Mouse (Mus musculus) heart, embryonic 15.5 days (tissue): ENCODE results near the gene Vangl2. TPM values are rescaled to one million over a fixed set of nuclear protein-coding genes. Genes with fewer than 3 reads are reported as not detected.

Experiments used
- ATAC-seq: fragments of 200-750 bp; cut with Nextera tagmentation; replicated peaks from 2 replicates; pipeline ENCODE4 v1.8.0; 2017; ENCODE audit warnings: low read depth, moderate TSS enrichment; ENCODE audit not compliant: insufficient number of reproducible peaks, insufficient read depth, low FRiP score
- H3K27ac ChIP-seq: fragments of 300-500 bp; sonication (generic); 2 replicates; pipeline ENCODE4 v1.5.1; 2015; ENCODE audit warnings: mild to moderate bottlenecking, inconsistent platforms
- H3K27me3 ChIP-seq: fragments of 300-500 bp; sonication (generic); 2 replicates; pipeline ENCODE4 v1.6.1; 2015; ENCODE audit warnings: inconsistent platforms
- H3K36me3 ChIP-seq: fragments of 300-500 bp; sonication (generic); 2 replicates; pipeline ENCODE4 v1.6.1; 2015; ENCODE audit warnings: mild to moderate bottlenecking, inconsistent platforms
- H3K4me1 ChIP-seq: fragments of 300-500 bp; sonication (generic); replicated peaks from 2 replicates; pipeline ENCODE4 v1.6.1; 2015; ENCODE audit warnings: inconsistent platforms
- H3K4me2 ChIP-seq: fragments of 300-500 bp; sonication (generic); 2 replicates; pipeline ENCODE4 v1.6.1; 2015; ENCODE audit warnings: inconsistent platforms, mild to moderate bottlenecking, moderate library complexity
- H3K4me3 ChIP-seq: fragments of 300-500 bp; sonication (generic); 2 replicates; pipeline ENCODE4 v1.5.1; 2015; ENCODE audit warnings: mild to moderate bottlenecking, inconsistent platforms
- H3K9ac ChIP-seq: fragments of 300-500 bp; sonication (generic); 2 replicates; pipeline ENCODE4 v1.6.1; 2015; ENCODE audit warnings: mild to moderate bottlenecking, inconsistent platforms
- H3K9me3 ChIP-seq: fragments of 300-500 bp; sonication (generic); replicated peaks from 2 replicates; pipeline ENCODE4 v1.6.1; 2016; ENCODE audit warnings: inconsistent platforms
- WGBS: fragments of 180-500 bp; shearing (Covaris S2); methylation state at CpG from one replicate; pipeline ENCODE4 v1.1.7; 2015; ENCODE audit warnings: mixed read lengths; 5-methylcytosine and 5-hydroxymethylcytosine counted together
- polyA plus RNA-seq: library from polyadenylated mRNA; unstranded; fragments of >200 nt; fragmentation: Nextera tagmentation; extraction: Ambion mirVana; gene quantifications from 2 replicates; pipeline ENCODE4 v1.2.1, GENCODE M21; 2015

Vangl2 gene
- 6.7 and 8.5 TPM in 2 replicates for polyA plus RNA-seq

DNA sequence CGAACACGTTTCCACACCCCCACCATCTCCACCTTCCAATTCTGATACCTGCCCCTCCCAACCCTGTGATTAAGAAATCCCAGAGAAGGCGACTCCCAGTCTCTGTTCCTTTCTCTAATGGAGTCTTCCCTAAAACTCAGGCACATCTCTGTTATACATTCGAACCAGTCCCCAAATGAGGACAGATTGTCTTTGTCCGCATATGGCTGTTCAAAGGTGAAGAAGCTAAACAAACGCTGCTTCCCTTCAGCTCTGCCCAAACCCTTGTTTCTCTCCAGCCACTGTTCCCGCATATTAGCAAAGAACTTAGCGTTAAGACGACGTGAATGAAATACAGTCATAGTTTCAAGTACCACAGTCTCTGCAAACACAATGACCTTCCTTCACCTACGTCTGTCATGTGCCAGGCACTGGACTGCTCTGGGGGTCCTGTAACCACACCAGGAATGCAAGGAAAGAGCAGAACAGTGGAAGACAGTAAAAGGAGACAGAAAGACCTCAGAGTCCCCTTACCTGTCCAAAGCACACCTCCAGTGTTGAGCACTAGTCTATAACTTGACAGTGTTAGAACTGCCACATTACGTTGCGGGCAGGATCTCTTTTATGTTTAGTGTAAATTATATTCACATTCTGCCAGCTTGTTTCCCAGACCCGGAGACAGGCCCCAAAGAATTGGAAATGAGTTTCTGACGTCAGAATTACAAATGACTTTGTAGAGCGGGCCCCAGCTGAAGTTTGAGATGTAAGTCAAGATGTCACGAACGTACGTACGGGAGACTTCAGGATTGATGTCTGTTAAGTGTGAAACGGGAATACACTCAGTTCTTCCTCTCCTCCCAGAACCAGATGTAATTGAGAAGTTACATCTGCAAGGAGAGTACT, at the start of gene Vangl2:
TSS of gene Vangl2 (minus strand) at position 51 of the 882 bp plus-strand sequence.
- Histone ChIP-seq H3K27me3 (no peaks in the 10 kb centered on the region), H3K27ac (peak within 1 kb of the TSS; percentile 88), H3K4me1 (peaks cover 30% of the 10 kb centered on the region), H3K36me3 (no peaks in the 10 kb centered on the region), H3K9me3 (no peaks in the 10 kb centered on the region), H3K4me2 (peak within 1 kb of the TSS; percentile 85), H3K4me3 (peak within 1 kb of the TSS; percentile 98), H3K9ac (peak within 1 kb of the TSS; percentile 90)
- WGBS: 66% methylated on average over 21 of the region's 21 CpGs
- ATAC-seq: no peak

DNA sequence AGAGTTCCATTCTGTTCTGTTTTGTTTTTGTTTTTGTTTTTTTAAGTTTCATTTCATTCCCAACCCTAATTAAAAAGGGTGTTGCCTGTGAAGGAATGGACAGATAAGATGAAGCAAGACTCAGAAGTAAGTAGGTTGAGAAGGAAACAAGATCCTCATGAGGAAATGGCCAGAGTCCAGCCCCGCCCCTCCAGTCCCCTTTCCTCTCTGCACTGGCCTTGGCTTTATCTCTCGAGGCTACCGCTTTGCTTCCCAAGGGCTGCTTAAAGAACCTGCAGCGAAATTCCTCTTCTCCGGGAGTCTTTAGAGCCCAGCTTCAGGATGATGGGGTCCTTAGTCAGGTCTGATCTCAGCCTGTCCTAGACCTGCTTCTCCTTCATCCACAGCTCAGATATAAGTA, 49.7 kb upstream of the Vangl2 start:
- ATAC-seq: no peak
- H3K4me2 ChIP-seq: no peak overlapping the region
- H3K4me1 ChIP-seq: peaks cover 8% of the 10 kb centered on the region; the same call in 1 of the 2 replicates
- WGBS: 51% methylated on average over 5 of the region's 5 CpGs
- H3K36me3 ChIP-seq: peaks cover 50% of the 10 kb centered on the region
- H3K27me3 ChIP-seq: no peaks in the 10 kb centered on the region
- H3K9me3 ChIP-seq: no peaks in the 10 kb centered on the region
- no peak overlapping the region for H3K4me3 ChIP-seq
- H3K27ac ChIP-seq: no peak overlapping the region
- no peak overlapping the region for H3K9ac ChIP-seq

DNA sequence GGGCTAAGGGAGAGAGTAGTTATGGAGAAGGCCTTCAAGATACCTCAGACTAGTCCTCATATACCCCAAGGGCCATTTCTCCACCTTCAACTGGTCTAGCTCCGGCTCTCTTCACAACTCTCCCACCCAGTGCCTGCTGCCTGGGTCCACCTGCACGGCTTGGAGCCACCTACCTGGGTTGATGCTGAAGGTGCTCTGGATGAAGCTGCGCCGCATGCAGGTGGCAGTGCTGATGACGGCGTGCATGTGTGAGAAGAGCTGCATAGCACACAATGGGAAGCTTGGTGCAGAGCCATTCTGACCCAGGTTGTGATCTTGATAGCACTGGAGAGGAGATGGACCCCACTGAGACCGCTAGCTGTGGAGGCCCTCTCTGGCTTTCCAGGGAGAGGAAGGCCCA, 44.4 kb upstream of the Vangl2 start:
- H3K9ac ChIP-seq: no peak overlapping the region
- H3K36me3 ChIP-seq: peaks cover 84% of the 10 kb centered on the region

DNA sequence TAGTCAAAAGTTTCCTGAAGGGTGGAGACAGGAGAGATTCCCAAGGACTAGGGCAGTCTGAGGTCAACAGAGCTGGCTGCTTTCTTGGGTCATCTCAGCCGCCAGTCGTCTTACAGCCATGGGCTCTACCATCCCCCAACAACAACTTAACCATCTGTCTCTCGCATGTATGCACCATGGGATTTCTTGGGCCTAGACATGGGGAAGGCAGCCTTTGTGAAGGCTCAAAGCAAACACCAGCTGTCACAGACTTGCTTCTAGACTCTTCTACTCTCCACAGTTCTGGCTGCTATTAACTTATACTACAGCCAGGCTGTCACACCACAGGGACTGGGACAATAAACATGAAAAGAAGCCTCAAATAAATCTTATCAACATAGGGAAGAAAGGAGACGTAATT, 43.3 kb upstream of the Vangl2 start:
- Histone ChIP-seq H3K36me3 (peaks cover 93% of the 10 kb centered on the region), H3K27ac (no peak overlapping the region), H3K4me1 (peaks cover 6% of the 10 kb centered on the region), H3K9me3 (no peaks in the 10 kb centered on the region), H3K4me2 (no peak overlapping the region), H3K27me3 (no peaks in the 10 kb centered on the region), H3K9ac (no peak overlapping the region), H3K4me3 (no peak overlapping the region)
- ATAC-seq: no peak
- WGBS: 67% methylated on average over 4 of the region's 4 CpGs

More for the DNA sequence above, 44.4 kb upstream of the Vangl2 start:
- ATAC-seq: no peak
- H3K9me3 ChIP-seq: no peaks in the 10 kb centered on the region
- H3K4me1 ChIP-seq: peaks cover 6% of the 10 kb centered on the region
- no peak overlapping the region for H3K4me2 ChIP-seq
- H3K4me3 ChIP-seq: no peak overlapping the region
- WGBS: 94% methylated on average over 7 of the region's 7 CpGs
- H3K27ac ChIP-seq: no peak overlapping the region
- no peaks in the 10 kb centered on the region for H3K27me3 ChIP-seq

DNA sequence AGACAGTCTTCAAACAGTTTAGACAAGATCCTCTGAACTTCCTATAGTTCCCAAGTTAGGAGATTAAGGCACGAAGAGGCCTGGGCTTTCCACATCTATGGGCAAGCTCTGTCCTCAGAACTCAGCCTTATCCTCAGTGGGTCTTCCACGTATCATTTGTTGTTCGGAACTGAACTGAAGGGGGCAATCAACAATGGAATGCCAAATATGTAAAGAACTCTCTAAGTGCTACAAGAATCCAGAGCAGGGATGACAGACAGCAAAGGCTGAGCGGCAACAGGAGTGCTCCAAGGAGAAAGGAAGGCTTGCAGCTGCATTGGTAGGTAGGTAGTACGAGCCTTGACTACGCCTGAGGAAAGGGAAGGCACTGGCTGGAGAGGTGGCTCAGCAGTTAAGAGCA, 42.0 kb upstream of the Vangl2 start:
- peaks cover 99% of the 10 kb centered on the region for H3K36me3 ChIP-seq
- no peak overlapping the region for H3K4me3 ChIP-seq
- H3K9me3 ChIP-seq: no peaks in the 10 kb centered on the region
- ATAC-seq: no peak
- no peak overlapping the region for H3K4me2 ChIP-seq
- H3K27me3 ChIP-seq: no peaks in the 10 kb centered on the region
- H3K4me1 ChIP-seq: peaks cover 6% of the 10 kb centered on the region
- no peak overlapping the region for H3K9ac ChIP-seq
- WGBS: 41% methylated on average over 6 of the region's 6 CpGs
- H3K27ac ChIP-seq: no peak overlapping the region

DNA sequence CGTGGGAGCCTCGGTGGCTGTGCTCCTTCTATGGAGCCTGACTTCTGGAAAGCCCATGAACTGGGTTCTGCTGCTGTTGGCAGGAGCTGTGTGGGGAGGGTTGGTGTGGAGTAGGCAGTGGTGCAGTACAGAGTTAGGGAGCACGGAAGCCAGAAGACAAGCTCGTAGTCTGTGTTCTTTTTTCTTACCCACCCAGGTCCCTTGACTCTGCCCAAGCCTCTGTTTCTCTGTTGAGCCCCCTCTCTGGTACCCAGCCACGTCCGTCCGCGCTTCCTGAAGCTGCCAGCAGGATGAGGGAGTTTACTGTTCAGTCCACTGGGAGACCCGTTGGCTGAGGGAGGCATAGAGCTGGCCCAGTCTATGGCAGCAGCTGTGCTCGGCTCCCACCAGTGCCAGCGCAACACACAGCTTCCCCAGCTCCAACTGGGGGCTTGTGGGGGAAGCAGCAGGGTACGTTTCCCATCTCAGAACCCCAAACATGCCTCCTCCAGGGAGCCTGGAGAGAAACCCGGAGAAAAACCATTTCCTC, 36.4 kb upstream of the Vangl2 start:
- WGBS: 70% methylated on average over 13 of the region's 13 CpGs

DNA sequence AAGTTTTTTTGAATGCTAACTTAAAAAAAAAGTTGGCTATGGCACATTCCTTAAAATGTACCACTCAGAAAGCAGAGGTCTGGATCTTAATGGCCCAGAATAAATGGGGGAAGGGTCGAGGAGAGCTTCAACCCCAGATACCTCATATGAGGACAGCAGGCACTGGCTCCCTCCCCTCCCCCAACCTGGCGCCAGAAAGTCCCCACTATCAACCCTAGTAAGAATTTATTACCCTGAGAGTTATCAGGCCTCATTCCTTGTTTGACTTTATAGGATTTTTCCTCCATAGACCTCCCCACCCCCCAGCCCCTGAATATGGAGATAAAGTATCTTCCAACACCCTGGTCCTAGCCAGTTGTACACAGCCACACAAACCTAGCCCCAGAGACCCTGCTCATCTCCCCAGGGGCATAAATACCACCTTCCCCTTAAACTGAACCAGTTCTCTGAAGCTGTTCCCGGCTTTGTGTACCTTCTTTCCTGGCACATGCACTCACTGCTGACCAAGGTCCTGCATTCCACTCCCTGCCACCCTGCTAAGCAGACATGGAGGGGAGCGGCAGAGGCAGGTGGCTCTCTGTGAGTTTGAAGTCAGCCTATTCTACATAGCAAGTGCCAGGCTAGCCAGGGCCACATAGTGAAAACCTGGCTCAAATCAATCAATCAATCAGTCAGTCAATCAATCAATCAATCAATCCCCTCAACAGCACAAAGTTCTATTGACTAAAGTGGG, 35.2 kb upstream of the Vangl2 start:
- Histone ChIP-seq H3K36me3 (peaks cover 42% of the 10 kb centered on the region), H3K4me1 (0 out of 2 replicates have a peak, but pooled peaks cover 4% of the 10 kb centered on the region), H3K4me2 (no peak overlapping the region), H3K9me3 (no peaks in the 10 kb centered on the region), H3K27ac (no peak overlapping the region), H3K9ac (no peak overlapping the region), H3K4me3 (no peak overlapping the region), H3K27me3 (0 out of 2 replicates have a peak, but pooled peaks cover 4% of the 10 kb centered on the region)
- ATAC-seq: no peak
- 33% methylated on average over 4 of the region's 4 CpGs for WGBS

More for the DNA sequence above, 36.4 kb upstream of the Vangl2 start:
- Histone ChIP-seq H3K9me3 (no peaks in the 10 kb centered on the region), H3K27me3 (no peaks in the 10 kb centered on the region), H3K4me2 (no peak overlapping the region), H3K4me1 (0 out of 2 replicates have a peak, but pooled peaks cover 4% of the 10 kb centered on the region), H3K27ac (no peak overlapping the region), H3K36me3 (peaks cover 55% of the 10 kb centered on the region), H3K4me3 (no peak overlapping the region), H3K9ac (no peak overlapping the region)
- no peak for ATAC-seq

DNA sequence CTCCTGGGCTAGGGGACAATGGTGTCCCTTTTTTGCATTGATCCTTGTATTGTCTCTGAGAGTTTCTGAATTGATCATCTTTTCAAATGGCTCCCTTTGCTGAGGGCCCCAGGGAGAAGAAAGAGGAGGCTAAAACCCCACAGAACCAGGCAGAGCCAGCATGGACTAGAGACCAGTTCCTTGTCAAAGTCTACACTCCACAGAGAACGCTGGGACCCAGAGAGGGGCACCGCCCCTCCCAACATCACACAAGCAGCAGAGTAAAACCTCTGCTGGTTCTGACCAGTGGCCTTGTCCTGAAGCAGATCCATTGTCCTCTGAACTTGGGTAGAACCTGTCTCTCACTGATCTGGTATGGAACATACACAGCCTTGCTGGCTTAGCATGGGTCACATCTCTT, 33.9 kb upstream of the Vangl2 start:
- 0 out of 2 replicates have a peak, but pooled peaks cover 4% of the 10 kb centered on the region for H3K4me1 ChIP-seq
- H3K4me2 ChIP-seq: no peak overlapping the region
- ATAC-seq: no peak
- no peaks in the 10 kb centered on the region for H3K9me3 ChIP-seq
- H3K36me3 ChIP-seq: peaks cover 29% of the 10 kb centered on the region
- H3K27me3 ChIP-seq: 0 out of 2 replicates have a peak, but pooled peaks cover 8% of the 10 kb centered on the region
- no peak overlapping the region for H3K9ac ChIP-seq
- no peak overlapping the region for H3K27ac ChIP-seq
- 85% methylated on average over 2 of the region's 2 CpGs for WGBS
- H3K4me3 ChIP-seq: no peak overlapping the region

DNA sequence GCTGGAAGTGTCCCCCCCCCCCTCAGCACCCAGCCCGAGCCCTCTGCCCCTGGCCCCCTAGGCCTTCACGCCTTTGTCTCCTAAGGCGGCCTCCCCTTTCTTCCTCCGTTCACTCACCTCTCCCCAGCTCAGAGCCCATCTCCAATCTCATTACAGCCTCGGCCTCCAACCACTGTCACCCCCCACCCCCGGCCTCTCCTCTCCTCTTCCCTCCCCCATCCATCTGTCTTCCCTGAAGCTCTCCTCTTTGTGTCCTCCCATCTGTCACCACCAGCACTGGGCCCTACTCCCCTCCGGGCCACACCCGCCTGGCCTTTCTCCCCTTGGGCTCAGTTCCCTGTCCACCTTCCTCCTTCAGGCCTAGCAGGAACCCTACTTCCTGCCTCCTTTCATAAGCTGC, 33.0 kb upstream of the Vangl2 start:
- ATAC-seq: no peak
- Histone ChIP-seq H3K9me3 (no peaks in the 10 kb centered on the region), H3K4me1 (0 out of 2 replicates have a peak, but pooled peaks cover 4% of the 10 kb centered on the region), H3K4me3 (no peak overlapping the region), H3K27me3 (0 out of 2 replicates have a peak, but pooled peaks cover 13% of the 10 kb centered on the region), H3K36me3 (peaks cover 20% of the 10 kb centered on the region; the same call in 1 of the 2 replicates), H3K9ac (no peak overlapping the region), H3K27ac (no peak overlapping the region), H3K4me2 (no peak overlapping the region)
- 40% methylated on average over 8 of the region's 8 CpGs for WGBS

DNA sequence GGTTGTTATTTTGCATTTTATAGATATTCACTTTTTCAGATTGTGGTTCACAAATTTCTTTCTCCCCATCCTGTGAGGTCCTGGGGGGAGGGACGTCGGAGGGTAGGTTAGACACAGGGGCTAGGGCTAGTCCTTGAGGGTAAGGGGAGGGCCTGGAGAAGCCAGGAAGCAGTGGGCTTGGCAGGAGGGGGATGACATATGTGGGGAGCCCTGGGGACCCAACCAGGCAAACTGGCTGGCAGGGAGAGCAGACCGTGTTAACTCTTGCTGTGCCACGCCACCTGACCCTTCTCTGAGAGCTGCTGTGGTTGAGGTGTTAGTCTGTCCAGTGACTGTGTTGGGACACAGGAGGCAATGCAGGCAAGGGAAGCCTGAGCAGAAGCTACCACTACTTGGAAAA, 32.4 kb upstream of the Vangl2 start:
- no peak overlapping the region for H3K27ac ChIP-seq
- no peak for ATAC-seq
- H3K9ac ChIP-seq: no peak overlapping the region
- peaks cover 14% of the 10 kb centered on the region; the same call in 1 of the 2 replicates for H3K36me3 ChIP-seq
- H3K27me3 ChIP-seq: 0 out of 2 replicates have a peak, but pooled peaks cover 13% of the 10 kb centered on the region
- no peak overlapping the region for H3K4me3 ChIP-seq
- no peak overlapping the region for H3K4me2 ChIP-seq
- H3K4me1 ChIP-seq: 0 out of 2 replicates have a peak, but pooled peaks cover 4% of the 10 kb centered on the region
- WGBS: 59% methylated on average over 4 of the region's 4 CpGs
- H3K9me3 ChIP-seq: no peaks in the 10 kb centered on the region

DNA sequence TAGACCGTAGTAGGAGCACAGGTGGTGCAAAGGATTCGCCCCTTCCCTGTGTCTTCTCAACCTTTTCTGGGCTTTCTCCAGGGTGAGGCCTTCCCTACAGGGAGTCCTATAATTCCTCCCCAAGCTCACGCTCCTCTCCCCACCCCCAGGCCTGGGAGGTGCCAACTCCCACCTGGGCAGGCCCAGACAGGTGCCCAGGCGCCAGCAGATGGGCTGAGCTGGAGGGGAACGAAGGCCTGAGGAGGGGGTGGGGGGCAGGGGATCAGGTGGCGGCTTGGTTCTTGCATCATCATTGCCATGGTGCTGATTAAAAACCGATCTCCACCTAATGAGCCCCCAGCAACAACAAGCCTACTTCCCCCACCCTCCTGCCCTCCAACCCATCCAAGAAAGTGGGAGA, 30.6 kb upstream of the Vangl2 start:
- Histone ChIP-seq H3K27ac (no peak overlapping the region), H3K9ac (no peak overlapping the region), H3K9me3 (no peaks in the 10 kb centered on the region), H3K4me1 (peaks cover 8% of the 10 kb centered on the region), H3K36me3 (no peaks in the 10 kb centered on the region), H3K27me3 (peaks cover 28% of the 10 kb centered on the region), H3K4me3 (no peak overlapping the region), H3K4me2 (no peak overlapping the region)
- no peak for ATAC-seq
- WGBS: 74% methylated on average over 7 of the region's 7 CpGs
